Mouse (Mus musculus): ENCODE data around the gene Drg1. TPM values are rescaled to one million over a fixed set of nuclear protein-coding genes. Genes with fewer than 3 reads are reported as not detected.

The Drg1 gene
- 216 and 228 TPM in 2 replicates for polyA plus RNA-seq (2016; fragmentation: Nextera tagmentation; extraction: Ambion mirVana)

DNA sequence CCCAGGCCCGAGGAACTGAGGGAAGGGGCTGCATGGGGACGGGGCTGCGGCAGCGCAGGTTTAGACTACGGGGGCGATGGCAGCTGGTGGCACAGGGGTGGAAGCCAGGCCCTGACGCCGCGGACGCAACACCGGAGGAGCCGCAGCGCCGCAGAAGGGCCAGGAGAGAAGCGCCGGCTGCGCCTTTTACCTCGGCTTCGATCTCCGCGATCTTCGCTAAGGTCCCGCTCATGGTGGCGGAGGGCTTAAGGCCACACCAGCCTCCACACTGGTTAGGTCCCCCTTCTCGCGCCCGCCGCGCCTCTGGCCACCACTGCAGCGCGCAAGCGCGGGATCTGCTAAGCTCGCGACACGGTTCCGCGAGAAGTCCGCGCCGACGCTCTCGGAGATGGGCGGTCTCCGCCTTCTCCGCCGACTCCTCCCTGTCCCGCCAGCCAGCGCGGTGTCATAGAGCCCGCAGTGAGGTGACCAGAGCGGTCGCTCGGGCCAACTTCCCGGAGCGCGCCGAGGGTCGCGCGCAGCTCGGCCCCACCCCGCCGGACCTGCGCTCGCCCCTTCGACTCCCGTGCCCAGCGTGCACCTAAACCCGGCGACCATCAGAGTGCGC lies at the start of gene Drg1:
Gene Drg1 (minus strand): TSS at position 337 of the 607 bp plus-strand sequence.
- ATAC-seq (ENCODE audit: insufficient number of reproducible peaks, insufficient read depth, low FRiP score, low TSS enrichment, low read depth) = peak; percentile 97
- H3K36me3 ChIP-seq = peaks cover 30% of the 10 kb centered on the region
- WGBS = under 1% methylated on average over 72 of the region's 72 CpGs
- H3K27me3 ChIP-seq = no peaks in the 10 kb centered on the region
- peak within 1 kb of the TSS; percentile 77 for H3K4me2 ChIP-seq
- H3K9ac ChIP-seq (replicated peaks) = peak within 1 kb of the TSS; percentile 94
- H3K9me3 ChIP-seq = no peaks in the 10 kb centered on the region
- peak within 1 kb of the TSS; percentile 97 for H3K27ac ChIP-seq
- peaks cover 17% of the 10 kb centered on the region for H3K4me1 ChIP-seq (replicated peaks)
- peak within 1 kb of the TSS; percentile 89 for H3K4me3 ChIP-seq (replicated peaks)

DNA sequence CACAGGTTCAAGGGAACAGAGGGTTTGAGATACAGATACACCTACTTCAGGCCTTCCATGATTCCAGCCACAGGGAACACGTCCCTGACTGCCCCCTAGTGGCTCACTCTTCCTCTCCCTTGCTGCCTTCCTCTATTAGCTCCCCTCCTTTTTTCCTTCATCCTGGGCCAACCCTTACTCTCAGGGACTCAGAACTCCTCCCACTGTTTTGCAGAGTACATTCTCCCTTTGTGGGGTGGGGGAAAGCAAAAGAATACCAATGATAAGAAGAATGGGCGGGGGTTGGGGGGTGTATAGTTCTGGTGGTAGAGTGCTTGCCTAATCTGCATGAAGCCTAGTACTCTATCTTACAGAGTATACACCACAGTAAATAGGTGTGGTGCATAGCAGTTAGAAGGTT lies 47.9 kb upstream of the Drg1 start:
- Histone ChIP-seq H3K4me1 (replicated peaks) (peaks cover 5% of the 10 kb centered on the region; the same call in 1 of the 2 replicates), H3K27ac (no peak overlapping the region), H3K9me3 (no peaks in the 10 kb centered on the region; the same call in 1 of the 2 replicates), H3K4me3 (replicated peaks) (no peak overlapping the region), H3K9ac (replicated peaks) (no peak overlapping the region), H3K27me3 (no peaks in the 10 kb centered on the region), H3K36me3 (peaks cover 45% of the 10 kb centered on the region), H3K4me2 (no peak overlapping the region)
- ATAC-seq (ENCODE audit: insufficient number of reproducible peaks, insufficient read depth, low FRiP score, low TSS enrichment, low read depth) = 0 out of 2 replicates have a peak, but pooled peaks have one; percentile 18
- WGBS = 26% methylated on average over 2 of the region's 2 CpGs

DNA sequence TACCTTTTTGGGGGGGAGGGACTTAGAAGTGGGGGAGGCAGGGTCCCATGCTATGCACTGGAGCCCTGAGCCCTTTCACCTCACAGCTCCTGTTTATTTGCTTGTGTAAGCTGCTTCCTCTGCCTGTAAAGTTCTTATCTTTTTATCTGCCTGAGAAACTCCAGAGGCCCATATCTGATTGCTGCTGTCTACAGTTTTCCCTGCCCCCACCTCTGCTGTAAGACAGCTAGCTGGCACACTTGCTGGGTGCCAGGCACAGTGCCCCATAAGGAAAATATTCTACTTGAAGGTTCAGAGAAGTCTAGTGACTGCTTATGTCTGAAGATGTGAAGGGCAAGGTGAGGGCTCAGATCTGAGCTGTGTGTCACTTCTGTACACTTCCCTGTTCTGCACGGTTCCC lies 47.1 kb upstream of the Drg1 start:
- H3K4me3 ChIP-seq (replicated peaks) = no peak overlapping the region
- H3K9ac ChIP-seq (replicated peaks) = no peak overlapping the region
- H3K27me3 ChIP-seq = no peaks in the 10 kb centered on the region
- H3K27ac ChIP-seq = no peak overlapping the region
- H3K4me1 ChIP-seq (replicated peaks) = peaks cover 5% of the 10 kb centered on the region; the same call in 1 of the 2 replicates
- H3K4me2 ChIP-seq = no peak overlapping the region
- H3K9me3 ChIP-seq = no peaks in the 10 kb centered on the region; the same call in 1 of the 2 replicates
- no peak for ATAC-seq (ENCODE audit: insufficient number of reproducible peaks, insufficient read depth, low FRiP score, low TSS enrichment, low read depth)
- WGBS = 90% methylated on average over 1 of the region's 1 CpGs
- H3K36me3 ChIP-seq = peaks cover 53% of the 10 kb centered on the region

DNA sequence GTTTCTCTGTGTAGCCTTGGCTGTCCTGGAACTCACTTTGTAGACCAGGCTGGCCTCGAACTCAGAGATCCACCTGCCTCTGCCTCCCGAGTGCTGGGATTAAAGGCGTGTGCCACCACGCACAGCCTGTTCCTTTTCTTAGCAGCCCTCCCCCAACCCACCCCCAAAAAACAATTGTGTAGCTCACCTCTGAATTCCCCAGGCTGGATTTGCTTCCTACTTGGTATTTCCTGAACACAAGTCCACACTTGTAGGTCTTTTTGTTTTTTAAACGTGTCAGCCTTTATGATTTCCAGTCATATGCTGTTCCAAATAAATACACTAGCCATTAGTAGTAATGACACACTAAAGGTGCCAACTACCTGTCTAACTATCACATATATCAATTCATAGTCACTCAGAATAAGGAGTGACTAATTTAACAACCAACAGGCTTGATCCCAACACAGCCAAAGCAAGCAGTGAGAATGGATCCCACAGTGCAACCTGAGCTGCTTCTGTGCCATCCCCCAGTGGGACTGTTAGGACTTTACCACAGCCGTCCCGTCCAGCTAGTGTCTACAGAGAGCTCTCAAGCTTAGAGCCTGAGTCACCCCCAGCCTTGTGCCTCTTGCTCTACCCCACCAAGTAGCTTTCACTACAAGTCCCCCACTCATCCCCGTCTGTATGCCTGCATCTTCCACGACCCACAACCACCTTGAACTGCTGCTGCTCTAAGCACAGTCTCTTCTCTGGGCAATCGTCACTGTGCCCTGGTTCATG lies 45.6 kb upstream of the Drg1 start:
- no peak for ATAC-seq (ENCODE audit: insufficient number of reproducible peaks, insufficient read depth, low FRiP score, low TSS enrichment, low read depth)
- Histone ChIP-seq H3K9ac (replicated peaks) (no peak overlapping the region), H3K36me3 (peaks cover 69% of the 10 kb centered on the region), H3K4me3 (replicated peaks) (no peak overlapping the region), H3K4me1 (replicated peaks) (peaks cover 5% of the 10 kb centered on the region; the same call in 1 of the 2 replicates), H3K27me3 (no peaks in the 10 kb centered on the region), H3K9me3 (no peaks in the 10 kb centered on the region; the same call in 1 of the 2 replicates), H3K4me2 (no peak overlapping the region), H3K27ac (no peak overlapping the region)
- 83% methylated on average over 10 of the region's 10 CpGs for WGBS

DNA sequence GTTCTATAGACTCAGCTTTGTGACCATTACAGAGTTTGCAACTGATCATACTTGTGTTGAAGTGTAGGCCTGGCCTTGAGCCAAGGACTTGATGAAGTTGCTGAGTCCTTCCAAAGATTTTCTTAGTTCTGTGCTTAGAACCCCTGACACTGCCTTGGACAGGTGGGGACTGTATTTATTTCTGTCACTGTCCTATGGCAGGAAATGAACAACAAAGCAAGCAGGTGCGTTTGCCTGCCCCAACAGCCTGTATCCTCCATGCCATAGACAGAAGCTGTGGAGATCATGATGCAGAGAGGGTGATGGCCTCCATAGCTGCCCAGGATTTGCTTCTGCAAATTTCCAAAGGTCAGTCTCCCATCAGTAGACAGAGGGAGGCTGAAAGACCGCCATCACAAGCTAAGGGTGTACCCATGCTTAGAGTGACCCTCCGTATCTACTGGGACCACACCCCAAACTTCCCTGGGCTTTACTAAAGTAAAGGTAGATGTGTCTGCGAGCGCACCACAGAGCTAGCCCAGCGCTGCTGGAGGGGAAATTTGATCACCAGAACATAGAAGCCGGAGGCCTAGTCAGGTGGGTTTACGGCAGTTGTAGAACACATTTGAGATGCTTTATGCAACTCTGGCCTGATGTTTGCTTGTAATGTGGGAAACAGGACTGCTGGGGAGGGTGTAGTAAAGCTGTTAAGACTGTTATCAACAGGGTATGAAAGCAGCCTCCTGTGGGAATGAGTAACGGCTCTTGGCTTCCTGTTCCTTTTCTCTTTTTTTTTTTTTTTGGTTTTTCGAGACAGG lies 44.8 kb upstream of the Drg1 start:
- ATAC-seq (ENCODE audit: insufficient number of reproducible peaks, insufficient read depth, low FRiP score, low TSS enrichment, low read depth) = no peak; the same call in 1 of the 2 replicates
- Histone ChIP-seq H3K4me3 (replicated peaks) (no peak overlapping the region), H3K9me3 (no peaks in the 10 kb centered on the region; the same call in 1 of the 2 replicates), H3K27me3 (no peaks in the 10 kb centered on the region), H3K4me1 (replicated peaks) (peaks cover 5% of the 10 kb centered on the region; the same call in 1 of the 2 replicates), H3K36me3 (peaks cover 76% of the 10 kb centered on the region), H3K9ac (replicated peaks) (no peak overlapping the region), H3K4me2 (no peak overlapping the region), H3K27ac (no peak overlapping the region)
- whole genome bisulfite sequencing = 84% methylated on average over 10 of the region's 10 CpGs

DNA sequence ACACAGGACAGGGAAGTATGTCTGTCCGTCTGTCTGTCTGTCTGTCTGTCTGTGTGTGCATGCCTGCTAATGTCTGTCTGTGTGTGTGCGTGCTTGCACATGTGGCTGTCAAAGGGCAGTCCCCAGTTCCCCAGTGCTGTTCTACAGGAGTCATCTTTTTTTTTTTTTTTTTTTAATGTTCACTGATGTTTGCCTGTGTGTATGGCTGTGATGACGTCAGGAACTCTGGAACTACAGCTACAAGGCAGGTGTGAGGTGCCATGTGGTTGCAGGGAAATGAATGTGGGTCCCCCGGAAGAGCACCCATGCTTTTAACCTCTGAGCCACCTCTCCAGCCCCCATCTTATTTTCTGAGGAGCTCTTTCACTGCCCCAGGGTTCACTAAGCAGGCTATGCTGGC lies 43.7 kb upstream of the Drg1 start:
- H3K4me3 ChIP-seq (replicated peaks) = no peak overlapping the region
- peaks cover 87% of the 10 kb centered on the region for H3K36me3 ChIP-seq
- no peak for ATAC-seq (ENCODE audit: insufficient number of reproducible peaks, insufficient read depth, low FRiP score, low TSS enrichment, low read depth)
- 93% methylated on average over 4 of the region's 4 CpGs for WGBS
- H3K4me2 ChIP-seq = no peak overlapping the region
- H3K27me3 ChIP-seq = no peaks in the 10 kb centered on the region
- H3K4me1 ChIP-seq (replicated peaks) = peaks cover 5% of the 10 kb centered on the region; the same call in 1 of the 2 replicates
- no peak overlapping the region for H3K27ac ChIP-seq
- H3K9me3 ChIP-seq = no peaks in the 10 kb centered on the region; the same call in 1 of the 2 replicates
- H3K9ac ChIP-seq (replicated peaks) = no peak overlapping the region

DNA sequence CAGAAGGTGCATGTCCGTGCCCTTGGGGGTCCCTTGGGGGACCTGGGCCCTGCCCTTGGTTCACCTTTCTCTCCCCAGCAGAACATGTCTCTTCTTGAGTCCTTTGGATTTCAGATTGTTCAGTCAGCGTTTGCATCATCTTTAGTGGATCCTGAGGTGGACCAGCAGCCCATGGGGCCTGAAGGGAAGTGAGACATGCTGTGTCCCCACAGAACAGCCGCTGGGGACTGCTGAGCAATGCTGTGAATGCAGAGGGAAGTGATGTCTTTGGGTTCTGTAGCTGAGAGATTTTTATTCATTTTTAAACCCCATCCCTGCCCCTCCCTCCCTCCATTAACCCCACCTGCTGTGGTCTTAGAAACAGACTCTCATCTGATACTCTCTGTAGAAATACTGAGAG lies 41.7 kb upstream of the Drg1 start:
- no peak for ATAC-seq (ENCODE audit: insufficient number of reproducible peaks, insufficient read depth, low FRiP score, low TSS enrichment, low read depth)
- Histone ChIP-seq H3K36me3 (peaks cover 98% of the 10 kb centered on the region), H3K9me3 (no peaks in the 10 kb centered on the region), H3K27me3 (no peaks in the 10 kb centered on the region), H3K4me3 (replicated peaks) (no peak overlapping the region), H3K9ac (replicated peaks) (no peak overlapping the region), H3K27ac (no peak overlapping the region), H3K4me2 (no peak overlapping the region), H3K4me1 (replicated peaks) (peaks cover 8% of the 10 kb centered on the region; the same call in 1 of the 2 replicates)
- 86% methylated on average over 3 of the region's 3 CpGs for WGBS

DNA sequence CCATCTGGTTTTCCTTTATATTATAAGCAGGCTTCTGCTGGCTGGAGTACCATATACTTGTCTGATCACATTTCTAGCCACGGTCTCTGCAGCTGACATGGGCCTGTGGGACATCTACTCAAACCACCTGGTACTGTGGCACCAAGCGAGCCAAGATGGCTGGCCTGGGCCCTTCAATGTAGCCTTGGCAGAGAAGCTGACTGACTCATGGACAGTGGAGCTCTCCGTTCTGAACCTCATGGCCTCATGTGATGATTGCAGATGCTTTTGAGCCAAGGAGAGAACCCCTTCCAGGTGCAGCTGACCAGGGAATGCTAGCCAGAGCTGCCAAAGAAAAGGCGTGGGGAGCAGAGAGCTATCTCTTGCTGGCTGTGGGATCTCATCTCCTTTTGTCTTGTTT lies 39.6 kb upstream of the Drg1 start:
- peaks cover 99% of the 10 kb centered on the region for H3K36me3 ChIP-seq
- H3K4me3 ChIP-seq (replicated peaks) = no peak overlapping the region
- no peaks in the 10 kb centered on the region for H3K27me3 ChIP-seq
- no peak for ATAC-seq (ENCODE audit: insufficient number of reproducible peaks, insufficient read depth, low FRiP score, low TSS enrichment, low read depth)
- 0 out of 2 replicates have a peak, but pooled peaks cover 5% of the 10 kb centered on the region for H3K4me1 ChIP-seq (replicated peaks)
- H3K27ac ChIP-seq = no peak overlapping the region
- WGBS = 91% methylated on average over 4 of the region's 4 CpGs
- no peaks in the 10 kb centered on the region for H3K9me3 ChIP-seq
- H3K9ac ChIP-seq (replicated peaks) = no peak overlapping the region
- H3K4me2 ChIP-seq = no peak overlapping the region

DNA sequence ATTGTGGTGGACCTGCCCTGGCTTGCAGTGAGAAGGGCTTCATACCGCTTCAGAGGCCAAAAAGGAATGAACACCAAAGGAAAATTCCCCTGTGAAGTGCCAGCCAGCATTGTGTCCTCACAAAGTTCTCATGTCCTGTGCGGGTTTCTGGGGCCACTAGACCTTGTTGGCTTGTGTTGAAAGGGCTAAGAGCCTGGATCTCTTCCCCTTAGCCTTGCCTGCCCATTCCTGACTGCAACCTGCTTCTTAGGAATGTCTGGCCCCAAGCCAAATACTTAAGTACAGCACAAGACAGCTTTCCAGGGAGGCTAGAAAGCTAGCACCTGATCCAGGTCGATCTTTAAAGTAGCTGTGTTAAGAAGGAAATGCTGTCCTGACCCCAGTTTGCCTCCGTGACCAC lies 36.6 kb upstream of the Drg1 start:
- Histone ChIP-seq H3K4me1 (replicated peaks) (0 out of 2 replicates have a peak, but pooled peaks cover 5% of the 10 kb centered on the region), H3K9ac (replicated peaks) (no peak overlapping the region), H3K4me3 (replicated peaks) (no peak overlapping the region), H3K4me2 (no peak overlapping the region), H3K36me3 (peaks cover 100% of the 10 kb centered on the region), H3K9me3 (no peaks in the 10 kb centered on the region), H3K27ac (0 out of 2 replicates have a peak overlapping the region, but pooled peaks have one; percentile 8), H3K27me3 (no peaks in the 10 kb centered on the region)
- WGBS = 73% methylated on average over 4 of the region's 4 CpGs
- ATAC-seq (ENCODE audit: insufficient number of reproducible peaks, insufficient read depth, low FRiP score, low TSS enrichment, low read depth) = no peak

DNA sequence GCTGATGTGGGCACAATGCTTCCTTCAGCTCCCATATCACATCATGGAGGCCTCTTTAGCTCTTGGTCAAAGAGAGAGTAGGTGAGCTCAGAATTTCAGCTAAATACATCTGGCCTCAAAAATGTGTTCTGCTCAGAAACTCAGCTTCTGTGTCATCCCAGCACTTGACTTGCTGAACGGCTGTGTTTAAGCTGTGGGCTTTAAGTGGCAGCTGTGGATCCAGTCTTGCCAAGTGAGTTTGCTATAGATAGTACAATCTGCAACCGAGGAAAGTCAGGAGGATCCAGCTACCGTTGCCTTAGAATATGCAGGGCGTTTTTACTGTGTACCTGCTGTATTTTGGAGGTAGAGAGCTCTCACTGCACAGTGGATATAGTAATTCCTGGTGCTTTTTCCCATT lies 36.2 kb upstream of the Drg1 start:
- 85% methylated on average over 4 of the region's 4 CpGs for WGBS
- H3K9ac ChIP-seq (replicated peaks) = 0 out of 2 replicates have a peak overlapping the region, but pooled peaks have one; percentile 31
- no peak overlapping the region for H3K4me3 ChIP-seq (replicated peaks)
- no peak overlapping the region for H3K4me2 ChIP-seq
- H3K9me3 ChIP-seq = no peaks in the 10 kb centered on the region
- peaks cover 100% of the 10 kb centered on the region for H3K36me3 ChIP-seq
- no peak for ATAC-seq (ENCODE audit: insufficient number of reproducible peaks, insufficient read depth, low FRiP score, low TSS enrichment, low read depth)
- H3K4me1 ChIP-seq (replicated peaks) = 0 out of 2 replicates have a peak, but pooled peaks cover 5% of the 10 kb centered on the region
- H3K27ac ChIP-seq = no peak overlapping the region
- no peaks in the 10 kb centered on the region for H3K27me3 ChIP-seq

DNA sequence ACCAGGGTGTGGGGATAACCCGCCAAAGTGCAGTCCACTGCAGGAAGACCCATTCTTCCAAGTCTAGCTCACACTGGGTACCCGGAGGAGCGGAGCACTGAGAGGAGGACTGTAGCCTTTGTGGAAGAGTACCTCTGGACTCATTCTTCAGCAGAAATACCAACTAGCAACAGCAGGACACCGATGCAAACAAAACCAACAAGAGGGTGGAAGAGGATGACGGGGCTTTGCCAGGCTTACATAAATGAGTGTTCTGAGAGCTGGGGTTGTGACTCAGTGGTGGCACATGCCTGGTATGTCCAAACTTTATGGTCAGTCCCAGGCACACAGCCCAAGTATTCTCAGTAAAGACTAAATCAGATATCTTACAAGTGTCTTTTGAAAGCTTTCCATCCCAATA lies 34.9 kb upstream of the Drg1 start:
- WGBS = 95% methylated on average over 5 of the region's 5 CpGs
- Histone ChIP-seq H3K9ac (replicated peaks) (no peak overlapping the region), H3K27me3 (no peaks in the 10 kb centered on the region), H3K4me1 (replicated peaks) (peaks cover 5% of the 10 kb centered on the region; the same call in 1 of the 2 replicates), H3K36me3 (peaks cover 100% of the 10 kb centered on the region), H3K9me3 (no peaks in the 10 kb centered on the region), H3K4me2 (no peak overlapping the region), H3K4me3 (replicated peaks) (no peak overlapping the region), H3K27ac (no peak overlapping the region)
- no peak for ATAC-seq (ENCODE audit: insufficient number of reproducible peaks, insufficient read depth, low FRiP score, low TSS enrichment, low read depth)

All from limb, embryonic 12.5 days (tissue).